Mouse (Mus musculus): ENCODE results near the gene Prtn3.

DNA sequence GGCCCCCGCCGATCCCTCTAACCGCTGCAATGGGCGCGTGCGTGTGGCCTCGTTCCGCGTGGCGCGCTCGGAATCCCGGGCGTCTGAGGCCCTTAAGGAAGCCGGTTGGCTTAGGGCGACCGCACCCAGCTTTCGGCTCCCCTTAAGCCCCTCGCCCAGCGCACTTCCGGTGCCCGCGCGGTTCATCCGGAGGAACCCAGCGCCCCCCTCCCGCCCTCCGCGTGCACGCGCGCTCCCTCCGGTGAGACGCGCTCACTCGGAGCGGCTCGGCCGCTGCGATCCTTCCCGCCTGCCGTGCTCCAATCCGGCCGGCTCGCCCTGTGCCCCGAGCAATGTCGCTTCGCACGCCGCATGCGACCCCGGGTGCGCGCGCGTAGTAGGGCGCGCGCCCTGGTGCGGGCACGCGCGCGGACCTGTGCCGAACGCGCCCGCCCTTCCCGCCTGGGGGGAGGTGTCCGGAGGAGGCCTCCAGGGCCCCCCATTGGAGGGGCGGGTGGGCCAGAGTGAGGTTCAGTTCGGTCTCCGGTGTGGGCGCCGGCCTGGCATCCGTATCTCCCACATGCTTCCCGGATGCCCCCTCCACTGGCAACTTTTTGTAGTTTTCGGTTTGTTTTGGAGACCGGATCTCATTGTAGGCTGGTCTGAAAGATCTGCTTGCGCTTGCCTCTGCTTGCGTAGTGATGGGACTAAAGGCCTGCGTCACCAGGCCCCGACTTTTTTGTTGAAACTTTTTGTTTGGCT lies 19.3 kb upstream of the Prtn3 start:
- TF ChIP-seq MAFK (IDR thresholded peaks at IDR 0.05; ENCODE audit: insufficient read depth, low read depth, low read length): no peak
- no peak for TF ChIP-seq CHD2 (IDR thresholded peaks at IDR 0.05; ENCODE audit: low read depth, low read length)
- peak; percentile 47; the same call in 1 of the 2 replicates for TF ChIP-seq HCFC1 (IDR thresholded peaks at IDR 0.05; ENCODE audit: borderline replicate concordance, insufficient read depth, low read length)
- no peak for TF ChIP-seq ZNF384 (IDR thresholded peaks at IDR 0.05; ENCODE audit: low read depth, low read length)
- no peak for TF ChIP-seq ZC3H11A (IDR thresholded peaks at IDR 0.05; ENCODE audit: borderline replicate concordance, low read depth, low read length)

Data from ES-E14 (cell line).